Comparison of ENCODE assay signal across 8 mouse cellular contexts in genomic region chr2:93772054-93772764, GRCm38 (mm10). TPM values are rescaled to one million over a fixed set of nuclear protein-coding genes. Genes with fewer than 3 reads are reported as not detected.
A peak's percentile ranks its signal among the peaks of the same experiment; 100 is the strongest.
DNase-seq lines count a peak whose midpoint lies in the region; ATAC-seq lines count a peak whose summit lies in the region.

No protein-coding gene starts in this region.

- peak; percentile 43; the same call in 1 of the 2 replicates for ATAC-seq in kidney, embryonic 15.5 days (replicated peaks; ENCODE audit: low FRiP score)
- ATAC-seq in megakaryocyte, adult 5-6 weeks (ENCODE audit: poor library complexity, severe bottlenecking): peak; percentile 43; the same call in 1 of the 2 replicates

- H3K4me1 ChIP-seq in kidney, embryonic 15.5 days: peaks cover 44% of the 10 kb centered on the region

- H3K9me3 ChIP-seq in kidney, embryonic 15.5 days (replicated peaks): no peaks in the 10 kb centered on the region

- H3K27me3 ChIP-seq in kidney, embryonic 15.5 days: 0 out of 2 replicates have a peak, but pooled peaks cover 4% of the 10 kb centered on the region

- no peak for DNase-seq in kidney, adult 11 months
- DNase-seq in ZHBTc4 (ENCODE audit: low read depth, low spot score): peak; percentile 87
- peak; percentile 35 for DNase-seq in forelimb bud, embryonic 11.5 days (ENCODE audit: low read depth, low spot score)
- DNase-seq in thymus, postnatal 10 days (ENCODE audit: low spot score in 2 of 2): no peak
- no peak for DNase-seq in thymus, adult 18-20 months
- no peak for DNase-seq in ovary, postnatal 10 days (ENCODE audit: low spot score)

- H3K36me3 ChIP-seq in kidney, embryonic 15.5 days: peaks cover 7% of the 10 kb centered on the region; the same call in 1 of the 2 replicates

- 33% methylated on average over 16 of the region's 16 CpGs for WGBS in kidney, embryonic 15.5 days

- H3K27ac ChIP-seq in kidney, embryonic 15.5 days: peak overlapping the region; percentile 62

- no peak overlapping the region for H3K4me2 ChIP-seq in kidney, embryonic 15.5 days

- H3K4me3 ChIP-seq in kidney, embryonic 15.5 days (replicated peaks): no peak overlapping the region

- no peak overlapping the region for H3K9ac ChIP-seq in kidney, embryonic 15.5 days

RNA-seq across cellular contexts. Expression of gene Ext2, which starts 50.2 kb away (rescaled TPM):
- 109 and 122 TPM in 2 replicates for polyA plus RNA-seq in kidney, embryonic 15.5 days (2015; fragmentation: Nextera tagmentation; extraction: Ambion mirVana)
- total RNA-seq in megakaryocyte, adult 5-6 weeks (2015): 23.1 and 29.7 TPM in 2 replicates
- total RNA-seq in megakaryocyte, adult 5-6 weeks (2017): 16.3 and 20.2 TPM in 2 replicates

Comparison
In these comparisons a context has a peak if more than half of its experiments do, and no peak if none do; other contexts are left out.
1. DNase-seq: peak in ZHBTc4 (single experiment) and forelimb bud, embryonic 11.5 days (single experiment); none in kidney, adult 11 months (single experiment), thymus, postnatal 10 days (0 of 2), thymus, adult 18-20 months (0 of 2) and ovary, postnatal 10 days (single experiment).